Mouse (Mus musculus): ENCODE measurements around the gene Lcmt2.

Gene Lcmt2

DNA sequence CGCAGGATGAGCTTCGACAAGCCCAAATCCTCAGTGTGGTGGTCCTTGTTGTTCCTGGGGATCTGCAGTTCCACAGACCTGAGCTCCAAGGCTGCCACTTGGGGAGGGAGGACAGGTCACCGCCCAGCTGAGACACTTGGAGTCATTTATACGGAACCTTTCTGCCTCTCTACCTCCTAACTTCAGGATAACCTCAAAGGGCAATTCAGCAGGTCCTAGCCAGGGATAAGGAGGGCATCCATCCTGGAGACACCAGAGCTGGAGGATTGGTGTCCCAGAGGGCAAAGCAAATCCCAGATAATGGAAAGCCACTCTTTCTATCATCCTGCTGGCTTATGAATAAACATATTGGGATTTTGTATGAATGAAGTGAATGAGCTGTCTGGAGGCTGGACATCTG, 30.8 kb downstream of the Lcmt2 start, which contains the start of gene Tgm7:
Tgm7 (minus strand) TSS at position 101 of the 400 bp plus-strand sequence.
- no peak for DNase-seq

GRCm38 (mm10) chr2:121105940-121106339, 34.5 kb downstream of the Lcmt2 start:
- DNase-seq, result no peak

DNA sequence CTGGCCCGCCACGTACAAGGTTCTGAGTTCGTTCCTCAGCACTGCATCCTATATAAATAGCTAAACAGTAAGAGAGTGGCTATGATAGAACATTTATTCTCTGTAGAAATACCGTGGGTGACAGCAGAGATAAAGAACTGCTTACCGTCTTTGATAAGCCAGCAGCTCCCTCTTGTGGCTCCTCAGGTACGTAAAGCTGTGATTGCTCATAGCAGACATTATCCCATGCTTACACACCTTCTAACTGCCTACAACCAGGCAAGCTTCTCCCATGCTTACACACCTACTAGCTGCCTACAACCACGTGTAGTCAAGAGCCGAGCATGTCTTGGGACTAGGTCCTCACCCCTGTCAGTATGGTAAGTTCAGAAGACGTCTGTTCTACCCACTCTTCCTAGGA, 38.4 kb downstream of the Lcmt2 start:
- peak; percentile 44 to 48 for DNase-seq

DNA sequence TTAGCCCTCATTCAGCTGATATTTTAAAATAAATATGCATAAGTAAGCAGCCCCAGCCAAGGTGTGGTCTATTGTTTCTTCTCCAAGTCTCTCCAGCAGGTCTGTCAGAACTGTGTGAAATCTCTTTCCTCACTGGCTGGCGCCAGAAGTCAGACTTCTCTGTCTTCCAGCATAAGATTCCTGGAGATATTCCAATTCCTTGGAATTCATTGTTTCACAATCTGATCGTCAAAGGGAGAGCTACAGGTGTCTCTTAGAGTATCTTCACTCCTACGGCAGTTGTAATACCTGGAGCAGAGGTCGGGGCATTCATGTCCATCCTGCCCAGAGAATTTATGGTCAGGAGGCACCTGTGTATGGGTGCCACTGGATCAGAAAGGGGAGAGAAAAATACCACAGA, 50.7 kb downstream of the Lcmt2 start:
- DNase-seq, result no peak

DNA sequence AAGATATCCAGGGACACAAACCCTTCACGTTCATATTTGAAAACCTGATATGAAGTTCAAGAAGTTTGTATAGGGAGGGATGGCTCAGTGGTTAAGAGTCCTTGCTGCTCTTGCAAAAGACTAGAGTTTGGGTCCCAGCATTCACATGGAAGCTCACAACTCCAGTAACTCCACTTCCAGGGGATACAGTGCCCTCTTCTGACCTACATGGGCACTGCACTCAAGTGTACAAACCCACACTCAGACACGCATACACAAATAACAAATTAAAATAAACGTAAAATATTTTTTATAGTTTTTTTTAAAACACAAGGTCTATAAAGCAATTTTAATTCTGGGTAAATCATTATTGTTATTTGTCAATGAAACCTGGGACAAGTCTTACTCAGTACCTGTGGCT, 51.9 kb downstream of the Lcmt2 start:
- DNase-seq, result no peak

DNA sequence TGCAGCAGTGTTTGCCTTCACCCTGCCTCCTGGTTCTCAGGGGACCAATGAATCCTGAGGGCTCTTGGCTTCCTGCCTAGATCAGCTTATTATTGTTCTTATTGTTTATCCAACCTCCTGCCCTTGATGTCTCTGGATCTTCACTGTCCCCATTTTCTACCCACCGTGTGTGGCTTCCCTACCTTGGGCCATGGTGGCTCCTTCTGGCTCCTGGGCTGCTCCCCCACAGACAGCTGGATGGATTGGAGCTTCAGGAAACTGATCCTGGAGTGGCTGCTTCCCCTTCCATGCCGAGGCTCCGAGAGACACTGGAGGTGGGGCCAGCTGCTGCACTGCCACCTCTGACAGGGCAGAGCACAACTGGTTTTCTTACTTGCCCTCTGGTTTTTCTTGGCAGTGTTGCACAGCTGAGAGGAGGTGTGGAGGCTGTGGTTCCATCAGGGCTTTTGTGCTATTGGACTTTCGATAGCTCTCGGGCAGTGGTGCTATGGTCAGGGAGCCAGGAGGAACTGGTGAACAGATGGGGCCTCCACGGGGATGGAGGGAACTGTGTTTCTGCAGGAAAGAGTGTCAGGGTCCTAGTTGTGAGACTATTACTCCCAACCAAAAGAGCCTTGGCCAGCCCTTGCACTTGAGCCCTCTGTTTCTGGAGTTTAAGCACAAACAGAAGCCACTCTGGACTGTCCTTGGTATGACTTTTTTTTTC, 54.8 kb downstream of the Lcmt2 start, which contains the start of gene Tgm5:
Tgm5 (minus strand) TSS at position 362 of the 706 bp plus-strand sequence.
- no peak for DNase-seq

DNA sequence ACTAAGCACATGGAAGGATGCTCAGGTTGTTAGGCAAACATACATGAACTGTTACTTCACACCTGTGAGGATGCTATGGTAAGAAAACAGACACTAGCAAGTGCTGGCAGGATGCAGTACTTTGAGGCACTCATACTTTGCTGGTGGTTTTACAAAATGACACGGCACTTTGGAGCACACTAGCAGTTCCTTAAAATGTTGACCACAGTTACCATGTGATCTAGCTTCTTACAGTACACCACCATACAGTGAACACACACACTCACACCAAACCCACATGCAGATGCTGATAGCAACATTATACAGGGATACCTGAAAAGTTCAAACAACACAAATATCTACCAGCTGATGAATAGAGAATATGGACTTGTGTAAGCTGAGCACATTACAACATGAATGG, 57.8 kb downstream of the Lcmt2 start:
- no peak for DNase-seq

All from thymus, postnatal 36 days (tissue).